Mouse (Mus musculus) fibroblast of lung, adult 2 months (primary cell): Measurements from ENCODE around the gene Zfp280b.
"Not testable (repeated sequence)": the region's sequence is repeated elsewhere in the genome, so short reads cannot be mapped to it uniquely, and the experiment has no call there.

Experiments used
- DNase-seq: peaks from one replicate; pipeline ENCODE4 v3.0.0-alpha.2; 2011; ENCODE audit warnings: low read depth

The Zfp280b gene

DNA sequence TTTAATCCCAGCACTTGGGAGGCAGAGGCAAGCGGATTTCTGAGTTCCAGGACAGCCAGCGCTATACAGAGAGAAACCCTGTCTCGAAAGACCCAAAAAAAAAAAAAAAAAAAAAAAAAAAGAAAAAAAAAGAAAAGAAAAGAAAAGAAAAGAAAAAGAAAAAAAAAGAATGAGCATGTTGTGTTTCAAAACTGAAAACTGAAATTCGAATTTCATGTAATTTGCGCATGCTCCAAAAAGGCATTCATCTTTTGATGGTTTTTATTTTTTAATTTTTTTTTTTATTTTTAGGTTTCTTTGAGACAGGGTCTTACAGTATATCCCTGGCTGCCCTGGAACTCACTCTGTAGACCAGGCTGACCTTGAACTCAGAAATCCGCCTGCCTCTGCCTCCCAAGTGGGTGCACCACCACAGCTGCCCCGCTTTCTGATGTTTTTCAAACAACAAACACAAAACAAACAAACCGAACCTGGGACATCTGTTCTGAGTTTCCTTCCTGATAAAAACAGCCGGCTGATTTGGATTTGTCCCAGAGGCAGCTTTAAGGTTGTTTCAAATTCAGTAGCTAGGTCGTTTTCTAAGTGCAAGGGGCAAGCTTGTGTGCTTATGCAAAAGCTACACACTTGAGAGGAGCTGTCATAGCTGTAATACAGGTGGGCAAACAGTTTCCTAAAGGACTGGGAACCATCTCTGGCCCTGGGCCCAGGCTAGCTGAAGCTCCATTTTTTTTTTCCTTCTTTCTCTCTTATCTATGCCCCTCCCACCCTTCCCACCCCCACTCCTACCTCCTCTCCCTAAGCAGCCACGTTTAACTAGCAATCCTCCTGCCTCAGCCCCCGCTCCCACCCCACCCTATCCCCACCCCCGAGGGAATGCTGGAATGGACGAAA, 694 bp upstream of the Zfp280b start:
- DNase-seq = no peak

DNA sequence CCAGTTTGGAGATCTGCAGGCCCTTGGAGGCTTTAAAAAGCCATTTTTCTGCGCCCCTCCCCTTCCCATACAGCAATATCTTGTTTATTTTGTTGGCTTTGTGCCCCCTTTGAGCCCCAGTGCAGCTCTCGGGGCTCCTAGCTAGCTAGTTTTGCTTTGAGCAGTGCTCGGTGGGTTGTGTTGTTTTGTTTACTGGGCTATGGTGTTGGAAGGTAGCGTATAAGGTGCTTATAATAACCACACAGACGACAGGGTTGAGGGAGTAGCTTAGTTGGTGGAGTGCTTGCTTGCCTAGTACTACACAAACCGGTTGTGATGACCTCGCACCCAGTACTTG, 637 bp downstream of the Zfp280b start:
- no peak for DNase-seq

- no peak for DNase-seq
These were observed 1.7 kb downstream of the Zfp280b start for GRCm38 (mm10) chr10:76034001-76034600.

- no peak for DNase-seq
These were observed 2.8 kb downstream of the Zfp280b start for GRCm38 (mm10) chr10:76035277-76035676.

DNA sequence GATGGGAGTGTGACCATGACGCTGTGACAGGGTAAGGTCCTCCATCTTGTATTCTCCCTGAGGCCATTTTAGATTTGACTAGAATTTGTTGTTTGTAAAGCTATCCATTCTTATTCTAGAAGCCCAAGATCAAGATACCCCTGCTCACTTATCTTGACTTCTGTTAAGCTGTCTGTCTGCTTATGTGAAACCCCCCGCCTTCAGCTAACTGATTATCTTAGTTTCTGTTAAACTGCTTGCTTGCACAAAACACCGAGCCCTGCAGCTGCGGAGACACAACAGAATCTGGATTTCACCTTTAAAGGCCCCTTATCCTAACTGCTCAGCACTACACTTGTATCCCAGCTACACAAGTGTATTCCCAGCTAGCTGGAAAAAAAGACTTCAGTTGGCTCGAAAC, 4.5 kb downstream of the Zfp280b start:
- DNase-seq = no peak

- no peak for DNase-seq
These were observed 12.9 kb downstream of the Zfp280b start for GRCm38 (mm10) chr10:76045343-76045742.

- no peak for DNase-seq
These were observed 14.3 kb downstream of the Zfp280b start for GRCm38 (mm10) chr10:76046754-76047153.

- no peak for DNase-seq
These were observed 14.9 kb downstream of the Zfp280b start for GRCm38 (mm10) chr10:76047182-76047869.

DNA sequence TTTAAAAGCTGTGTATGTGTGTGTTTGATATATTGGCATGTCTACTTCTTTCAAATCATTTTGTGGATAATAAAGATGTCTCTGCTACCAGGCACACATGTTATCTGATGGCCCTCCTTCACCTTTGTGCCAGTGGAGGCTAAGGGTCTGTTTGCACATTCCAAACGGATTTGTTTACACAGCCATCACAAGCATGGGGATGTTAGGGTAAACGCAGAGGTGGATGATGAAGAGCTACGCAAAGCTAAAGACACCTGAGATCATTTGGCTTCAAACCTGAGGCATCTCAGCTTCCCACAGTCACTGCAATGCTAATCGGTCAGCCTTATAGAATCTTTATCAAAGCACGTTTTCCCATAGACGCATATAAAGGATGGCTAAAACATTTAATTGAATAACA, 16.5 kb downstream of the Zfp280b start:
- no peak for DNase-seq

GRCm38 (mm10) chr10:76051860-76052259, 19.4 kb downstream of the Zfp280b start:
- DNase-seq = no peak

- DNase-seq = no peak
These were observed 30.0 kb downstream of the Zfp280b start for GRCm38 (mm10) chr10:76062439-76062838.

DNA sequence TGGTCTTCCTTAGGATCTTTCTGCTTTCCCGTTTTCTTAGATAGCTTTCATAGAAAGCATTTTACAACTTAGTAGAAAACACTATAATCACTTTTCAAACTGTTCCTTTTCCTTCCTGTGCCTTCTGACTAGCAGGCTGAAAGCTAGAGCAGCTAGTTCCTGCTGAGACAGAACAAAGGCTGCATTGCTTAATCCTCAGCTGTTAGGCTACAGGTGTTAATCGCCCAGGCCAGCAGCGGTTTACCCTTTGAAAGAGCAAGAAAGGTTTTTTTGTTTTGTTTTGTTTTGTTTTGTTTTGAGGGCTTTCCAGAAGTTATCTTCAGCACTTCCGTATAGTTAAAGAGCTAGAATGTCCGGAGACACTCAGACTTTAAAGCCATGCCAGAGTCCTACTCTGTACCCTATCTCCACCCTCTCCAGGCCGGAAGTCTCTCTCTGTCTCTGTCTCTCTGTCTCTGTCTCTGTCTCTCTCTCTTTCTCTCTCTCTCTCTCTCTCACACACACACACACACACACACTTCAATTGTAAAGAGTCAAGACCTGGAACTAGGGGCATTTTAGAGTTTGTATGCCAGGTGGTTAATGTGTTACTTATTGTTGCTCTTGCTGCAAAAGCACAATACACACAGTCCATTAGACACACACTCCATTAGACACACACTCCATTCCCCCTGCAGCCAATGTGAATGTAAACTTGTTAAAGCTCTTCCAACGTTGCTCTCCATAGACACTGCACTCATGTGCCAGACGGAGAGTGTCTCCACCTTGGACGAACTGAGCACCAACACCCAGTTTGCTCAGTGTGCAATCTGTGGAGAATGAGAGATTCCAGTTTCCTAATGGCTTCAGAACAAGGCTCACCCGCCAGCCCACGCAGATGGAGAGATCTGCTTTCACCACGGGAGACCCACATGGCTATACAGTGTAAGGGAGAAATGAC, 35.5 kb downstream of the Zfp280b start:
- no peak for DNase-seq

DNA sequence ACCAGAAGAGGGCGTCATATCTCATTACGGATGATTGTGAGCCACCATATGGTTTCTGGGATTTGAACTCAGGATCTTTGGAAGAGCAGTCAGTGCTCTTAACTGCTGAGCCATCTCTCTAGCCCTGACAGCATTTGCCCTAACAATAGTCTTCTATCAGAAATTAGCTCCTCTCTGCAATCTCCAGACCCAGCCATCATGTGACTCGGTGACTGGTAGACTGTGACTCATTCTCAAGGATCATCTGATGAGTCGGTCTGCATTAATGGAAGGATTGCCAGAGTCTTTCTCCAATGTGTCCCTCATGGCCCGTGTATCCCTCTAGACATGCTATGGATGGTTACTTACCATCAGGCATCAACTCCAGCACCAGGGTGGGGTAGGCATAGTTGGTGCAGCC, 39.6 kb downstream of the Zfp280b start:
- not testable (repeated sequence) for DNase-seq

DNA sequence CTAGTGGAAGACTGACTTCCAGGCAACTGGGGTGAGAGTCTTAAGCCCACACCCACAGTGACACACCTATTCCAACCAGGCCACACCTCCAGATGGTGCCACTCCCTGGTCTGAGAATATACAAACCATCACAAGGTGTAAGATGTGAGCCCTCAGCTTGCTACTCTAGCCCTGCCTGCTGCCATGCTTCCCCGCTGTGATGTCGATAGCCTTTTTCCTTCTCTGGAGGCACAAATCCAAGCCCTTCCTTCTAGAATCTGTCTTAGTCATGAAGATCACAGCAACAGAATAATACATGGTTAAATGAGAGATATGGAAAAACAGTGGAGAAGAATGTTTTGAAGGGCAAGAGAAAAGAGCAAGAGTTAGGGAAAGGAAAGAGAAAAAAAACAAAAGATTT, 44.6 kb downstream of the Zfp280b start:
- DNase-seq = not testable (repeated sequence)
